Mouse (Mus musculus) cortical plate, adult 2 months (tissue): ENCODE data around the gene Srsf7. TPM values are rescaled to one million over a fixed set of nuclear protein-coding genes. Genes with fewer than 3 reads are reported as not detected.
A peak's percentile ranks its signal among the peaks of the same experiment; 100 is the strongest.

Experiments
- H3K27ac ChIP-seq: fragments of 200-500 bp; 2 replicates; pipeline ENCODE4 v1.5.1; 2012; ENCODE audit warnings: low read length, control low read depth, inconsistent platforms; ENCODE audit not compliant: insufficient read depth
- H3K4me1 ChIP-seq: fragments of 200-500 bp; 2 replicates; pipeline ENCODE4 v1.6.1; 2011; ENCODE audit warnings: low read length; ENCODE audit not compliant: control insufficient read depth, insufficient read depth
- H3K4me3 ChIP-seq: fragments of 200-500 bp; 2 replicates; pipeline ENCODE4 v1.5.1; 2011; ENCODE audit warnings: mild to moderate bottlenecking, low read length, control low read depth; ENCODE audit not compliant: insufficient read depth
- CTCF ChIP-seq: fragments of 200-500 bp; IDR thresholded peaks from 2 replicates; pipeline ENCODE4 v1.5.1; 2011; ENCODE audit warnings: mild to moderate bottlenecking, control low read depth, low read length; ENCODE audit not compliant: insufficient read depth; ENCODE audit errors: extremely low read depth
- POLR2A ChIP-seq: fragments of 200-500 bp; IDR thresholded peaks from 2 replicates; pipeline ENCODE4 v1.6.1; 2011; ENCODE audit warnings: mild to moderate bottlenecking, low read length, control low read depth; ENCODE audit not compliant: insufficient read depth; ENCODE audit errors: extremely low read depth
- polyA plus RNA-seq: library from polyadenylated mRNA; depleted of rRNA; stranded (reverse); fragments of >200 nt; gene quantifications from 2 replicates; pipeline ENCODE4 v1.2.3, GENCODE M21; 2012; rRNA removed

Srsf7 gene
- polyA plus RNA-seq, 1 experiment, result 137 TPM

DNA sequence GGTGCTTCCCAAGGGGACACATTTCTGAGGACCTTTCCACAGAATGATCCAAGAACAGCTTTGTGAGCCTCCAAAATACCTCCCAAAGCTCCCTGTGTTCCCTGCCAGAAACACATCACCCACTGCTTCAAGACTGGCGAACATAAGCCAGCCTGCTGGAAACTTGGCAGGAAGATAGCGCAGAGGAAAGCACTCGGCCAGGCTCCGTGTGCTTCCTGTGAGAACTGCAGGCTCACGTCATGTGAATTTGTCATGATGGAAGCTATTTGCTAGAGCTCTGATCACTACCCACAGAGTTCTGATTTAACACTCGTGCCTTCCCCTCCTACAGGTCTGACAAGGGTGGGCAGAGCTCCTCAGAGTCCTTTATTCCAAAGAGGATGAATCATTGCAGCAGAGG is 41.4 kb downstream of the Srsf7 start:
- Histone ChIP-seq H3K4me3 (no peak overlapping the region), H3K4me1 (peaks cover 16% of the 10 kb centered on the region), H3K27ac (peak overlapping the region; percentile 66; the same call in 1 of the 2 replicates)
- no peak for TF ChIP-seq CTCF
- no peak for TF ChIP-seq POLR2A

DNA sequence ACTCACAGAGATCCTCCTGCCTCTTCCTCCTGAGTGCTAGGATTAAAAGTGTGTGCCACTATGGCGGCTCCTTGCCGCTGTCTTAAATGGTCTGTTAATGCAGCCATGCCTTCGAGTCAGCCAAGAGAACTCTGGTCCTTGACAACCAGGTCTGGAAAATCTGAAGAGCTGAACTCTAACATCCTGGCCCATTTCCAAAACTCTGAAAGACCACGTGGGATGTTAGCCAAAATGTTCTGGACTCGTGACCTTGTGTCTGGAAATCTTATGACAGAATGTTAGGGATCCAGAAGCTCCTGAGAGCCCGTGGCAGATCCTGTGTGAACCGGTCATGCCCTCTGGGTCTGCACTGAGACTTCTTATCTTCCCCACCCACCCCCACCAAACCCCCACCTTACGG is 43.1 kb downstream of the Srsf7 start:
- TF ChIP-seq CTCF (no peak), POLR2A (no peak)
- H3K4me3 ChIP-seq, result no peak overlapping the region
- peaks cover 16% of the 10 kb centered on the region for H3K4me1 ChIP-seq
- H3K27ac ChIP-seq, result no peak overlapping the region

DNA sequence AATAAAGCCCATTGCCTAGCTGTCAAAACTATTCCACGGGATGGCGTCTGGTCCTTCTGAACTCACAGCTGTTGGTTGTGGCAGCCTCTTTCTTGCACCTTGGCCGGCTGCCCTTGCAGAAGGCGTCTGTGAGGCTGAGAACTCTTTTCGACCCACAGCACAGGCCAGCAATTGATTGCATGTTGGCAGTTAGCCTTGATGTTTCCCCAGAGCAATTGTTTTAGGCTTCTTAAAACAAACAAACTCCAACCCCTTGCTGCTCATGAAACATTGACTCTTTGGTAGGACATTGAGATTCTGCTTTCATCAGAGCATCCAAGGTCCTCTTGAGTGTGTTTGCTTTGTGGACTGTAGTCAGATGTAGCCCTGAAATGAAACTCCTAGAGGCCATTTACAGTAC is 46.7 kb downstream of the Srsf7 start:
- H3K4me1 ChIP-seq, result peaks cover 1% of the 10 kb centered on the region; the same call in 1 of the 2 replicates
- no peak overlapping the region for H3K4me3 ChIP-seq
- no peak overlapping the region for H3K27ac ChIP-seq
- TF ChIP-seq CTCF, result no peak
- TF ChIP-seq POLR2A, result no peak

DNA sequence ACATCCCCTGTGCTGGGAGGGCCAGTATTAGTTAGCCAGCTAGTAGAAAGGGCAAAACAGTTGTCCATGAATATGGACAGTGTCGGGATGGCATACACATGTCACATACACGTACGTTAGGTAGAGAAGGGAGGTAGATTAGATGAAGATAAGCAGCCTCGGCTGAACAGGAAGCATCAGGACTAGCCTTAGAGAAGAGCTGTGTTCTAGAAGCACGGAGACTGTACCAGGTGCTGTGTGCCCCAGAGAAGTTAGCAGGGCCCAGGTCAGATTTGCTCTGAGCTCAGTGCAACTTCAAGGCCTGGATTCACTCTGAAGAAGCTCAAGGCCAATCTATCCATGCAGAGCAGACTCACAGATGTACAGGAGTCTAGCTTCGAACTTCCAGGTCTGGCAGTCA is 49.6 kb downstream of the Srsf7 start:
- Histone ChIP-seq H3K4me1 (no peaks in the 10 kb centered on the region), H3K27ac (no peak overlapping the region), H3K4me3 (no peak overlapping the region)
- TF ChIP-seq POLR2A (no peak), CTCF (no peak)

DNA sequence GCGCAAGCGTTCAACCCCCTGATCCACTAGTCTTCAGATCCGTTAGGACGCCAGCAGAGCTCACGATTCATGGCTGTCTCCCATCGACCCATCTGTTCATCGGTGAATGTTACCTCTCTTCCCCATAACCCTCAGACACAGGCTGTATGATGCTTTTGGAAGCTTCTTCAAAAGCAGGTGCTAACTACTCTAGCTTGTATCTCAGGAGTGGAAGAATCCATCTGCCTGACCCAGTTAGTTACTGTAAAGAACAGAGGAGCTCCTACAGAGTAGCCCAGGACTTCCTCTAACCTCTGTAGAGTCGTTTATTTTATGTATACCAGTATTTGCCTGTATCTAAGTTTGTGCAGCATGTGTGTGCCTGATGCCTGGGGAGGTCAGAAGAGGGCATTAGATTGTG is 50.2 kb downstream of the Srsf7 start:
- no peak overlapping the region for H3K4me3 ChIP-seq
- TF ChIP-seq CTCF (no peak), POLR2A (no peak)
- H3K4me1 ChIP-seq, result no peaks in the 10 kb centered on the region
- H3K27ac ChIP-seq, result no peak overlapping the region

DNA sequence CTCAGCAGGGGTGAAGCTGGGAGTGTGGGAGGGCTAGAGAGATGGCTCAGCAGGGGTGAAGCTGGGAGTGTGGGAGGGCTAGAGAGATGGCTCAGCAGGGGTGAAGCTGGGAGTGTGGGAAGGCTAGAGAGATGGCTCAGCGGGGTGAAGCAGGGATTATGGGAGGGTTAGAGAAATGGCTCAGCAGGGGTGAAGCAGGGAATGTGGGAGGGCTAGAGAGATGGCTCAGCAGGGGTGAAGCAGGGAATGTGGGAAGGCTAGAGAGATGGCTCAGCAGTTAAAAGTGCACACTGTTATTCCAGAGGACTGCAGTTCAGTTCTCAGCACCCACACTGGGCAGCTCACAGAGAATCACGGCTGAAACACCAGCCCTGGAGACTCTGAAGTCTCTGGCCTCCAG is 53.5 kb downstream of the Srsf7 start:
- H3K27ac ChIP-seq, result no peak overlapping the region
- H3K4me1 ChIP-seq, result no peaks in the 10 kb centered on the region
- H3K4me3 ChIP-seq, result no peak overlapping the region
- TF ChIP-seq POLR2A, result no peak
- TF ChIP-seq CTCF, result no peak

DNA sequence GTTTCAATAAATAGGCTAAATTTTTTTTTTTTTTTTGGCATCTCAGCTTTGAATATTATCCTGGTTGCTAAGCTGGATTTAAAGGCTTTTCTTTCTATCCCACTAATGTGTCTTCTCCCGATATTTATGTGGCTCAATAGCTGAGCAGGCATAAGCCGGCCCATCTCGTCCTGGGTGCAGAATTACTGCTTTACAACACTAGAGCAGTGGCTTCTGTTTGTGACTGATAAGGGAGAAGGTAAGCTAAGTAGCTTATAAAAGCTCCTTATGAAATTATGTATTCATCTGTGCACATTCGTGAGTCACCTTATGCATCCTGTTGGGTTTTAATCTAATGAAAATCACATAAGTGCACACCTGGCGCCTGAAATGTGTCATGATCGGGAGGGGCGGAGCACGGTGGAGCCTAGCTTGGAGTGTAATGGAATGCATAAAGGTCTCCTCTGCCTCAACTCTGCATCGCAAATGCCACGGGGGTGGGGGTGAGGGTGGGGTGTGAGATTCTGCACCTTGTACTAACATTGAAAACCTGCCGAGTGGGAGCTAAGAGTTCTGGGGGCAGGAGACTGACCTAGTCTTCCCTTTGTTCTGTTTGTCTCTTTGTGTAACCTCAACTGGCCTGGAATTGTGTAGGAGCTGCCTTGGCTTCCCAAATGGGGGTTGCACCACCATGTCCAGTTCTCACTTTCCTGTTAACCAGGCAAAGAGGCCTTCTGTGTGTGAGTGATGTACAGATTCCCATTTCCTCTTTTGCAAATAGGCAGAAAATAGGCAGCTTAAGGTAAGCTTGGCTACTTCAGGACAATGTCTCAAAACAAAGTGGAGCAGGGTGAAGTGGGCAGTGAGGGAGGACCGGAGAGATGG is 54.1 kb downstream of the Srsf7 start:
- TF ChIP-seq POLR2A, result no peak
- no peak for TF ChIP-seq CTCF
- Histone ChIP-seq H3K4me3 (no peak overlapping the region), H3K27ac (no peak overlapping the region), H3K4me1 (peaks cover 3% of the 10 kb centered on the region; the same call in 1 of the 2 replicates)

DNA sequence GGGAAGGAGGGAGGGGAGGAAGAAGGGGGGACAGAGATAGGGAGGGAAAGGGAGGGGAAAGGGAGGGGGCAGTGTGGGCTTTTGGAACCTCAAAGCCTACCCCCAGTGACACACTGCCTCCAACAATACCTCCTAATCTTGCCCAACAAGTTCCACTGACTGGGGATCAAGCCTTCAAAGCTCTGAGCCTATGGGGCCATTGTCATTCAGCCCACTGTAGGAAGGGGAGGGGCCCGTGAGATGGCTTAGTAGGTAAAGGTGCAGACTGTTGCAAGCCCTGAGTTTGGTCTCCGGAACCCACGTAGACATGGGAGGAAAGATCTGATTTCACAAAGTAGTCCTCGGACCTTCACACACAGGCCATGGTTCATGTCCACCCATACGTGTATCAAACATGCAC is 55.8 kb downstream of the Srsf7 start:
- Histone ChIP-seq H3K4me3 (no peak overlapping the region), H3K4me1 (peaks cover 3% of the 10 kb centered on the region; the same call in 1 of the 2 replicates), H3K27ac (no peak overlapping the region)
- TF ChIP-seq POLR2A (no peak), CTCF (no peak)

Other genes starting within 250 kb of the Srsf7 start
- gene Hnrnpll, start 145.0 kb downstream of the Srsf7 start, polyA plus RNA-seq, result 48.1 and 48.2 TPM in 2 replicates
- gene Galm, start 79.8 kb downstream of the Srsf7 start, polyA plus RNA-seq, result 2.2 and 2.4 TPM in 2 replicates
- gene Ttc39d, start 153 bp upstream of the Srsf7 start, polyA plus RNA-seq, result 0.08 and 0.11 TPM in 2 replicates
- gene Gemin6, start 17.1 kb upstream of the Srsf7 start, polyA plus RNA-seq, result 7.6 and 8.0 TPM in 2 replicates
- gene Morn2, start 82.9 kb upstream of the Srsf7 start, polyA plus RNA-seq, result 30.4 and 33.2 TPM in 2 replicates
- gene Dhx57, start 83.2 kb upstream of the Srsf7 start, polyA plus RNA-seq, result 31.7 and 32.5 TPM in 2 replicates
- gene Arhgef33, start 100.1 kb upstream of the Srsf7 start, polyA plus RNA-seq, result 2.4 and 2.8 TPM in 2 replicates
- not detected in 2 replicates for gene Gm10190, start 166.2 kb upstream of the Srsf7 start, polyA plus RNA-seq